Mouse (Mus musculus) embryonic fibroblast, embryonic 13.5 days (primary cell): ENCODE results near the gene Cdh12.

Experiments
- CTCF ChIP-seq: IDR thresholded peaks from 2 replicates; pipeline ENCODE4 v1.5.1; 2011; ENCODE audit warnings: mild to moderate bottlenecking, control low read depth, low read length, moderate library complexity, borderline replicate concordance; ENCODE audit not compliant: insufficient read depth
- POLR2A ChIP-seq: IDR thresholded peaks from 2 replicates; pipeline ENCODE4 v1.6.1; 2011; ENCODE audit warnings: low read depth, mild to moderate bottlenecking, control low read depth, low read length, moderate library complexity

GRCm38 (mm10) chr15:20666650-20667049 lies 217.6 kb downstream of the Cdh12 start, which contains the start of gene Acot10:
- TF ChIP-seq CTCF (no peak), POLR2A (no peak)
